Mouse (Mus musculus) left cerebral cortex, postnatal 10 days (tissue): Measurements from ENCODE around the gene Pcbp1. TPM values are rescaled to one million over a fixed set of nuclear protein-coding genes. Genes with fewer than 3 reads are reported as not detected.

Experiments used
- DNase-seq, 2 experiments: peaks; one replicate each; pipeline ENCODE4 v3.0.0; 2021 to 2022; ENCODE audit warnings: low spot score in 2 of 2, mixed read lengths in 1 of 2; ENCODE audit errors: extremely low spot score in 1 of 2
- intact Hi-C: fragments of 180-260 bp; cut with DNase I; formaldehyde crosslinking; loops from one replicate; pipeline ENCODE4 v1.15.1; 2025
- total RNA-seq, 2 experiments: library from RNA; stranded (reverse); gene quantifications; 2 replicates each; pipeline ENCODE4 v1.2.3; 2021

Gene Pcbp1
- total RNA-seq, 2 experiments from 2014 or later, result 175 to 177 TPM

DNA sequence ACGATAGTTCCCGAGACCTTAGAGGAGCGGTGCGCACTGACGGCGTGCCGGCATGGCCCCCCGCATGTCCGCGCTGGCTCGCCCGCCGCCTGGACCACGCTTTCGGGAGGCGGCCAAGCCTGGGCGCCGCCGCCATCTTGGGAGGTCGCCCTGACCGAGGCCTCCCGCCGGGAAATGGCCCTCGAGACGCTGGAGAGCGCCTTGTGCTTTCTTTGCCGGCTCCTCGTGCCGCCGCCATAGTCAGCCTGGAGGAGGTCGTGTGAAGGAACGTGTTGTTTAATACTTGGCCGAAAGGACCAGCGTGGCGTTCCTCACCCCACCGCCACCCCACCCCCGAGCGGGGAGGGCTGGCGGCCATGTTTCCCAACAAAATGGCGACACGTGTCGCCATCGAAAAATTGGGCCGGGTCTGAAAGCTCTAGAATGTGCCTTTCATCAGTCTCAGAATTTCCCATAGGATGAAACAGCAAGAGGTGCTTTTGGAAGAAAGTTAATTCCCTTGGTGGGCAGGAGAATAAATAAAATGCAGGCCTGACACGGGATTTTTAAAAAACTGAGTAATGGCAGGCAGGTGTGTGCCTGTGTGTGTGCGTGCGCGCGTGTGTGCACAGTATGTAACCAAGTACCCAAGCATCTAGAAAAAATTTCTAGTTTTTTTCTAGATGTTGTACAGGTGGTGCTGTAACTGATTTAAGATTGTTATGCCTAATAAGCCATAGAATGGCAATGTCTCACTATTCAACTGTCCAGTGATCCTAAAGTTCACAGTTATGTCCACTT lies 1.0 kb upstream of the Pcbp1 start:
- intact Hi-C loops, result loop anchor here (1.0 to 5.0 kb wide), 2 partner anchors 40 to 55 kb away; no protein-coding TSS in a partner anchor

DNA sequence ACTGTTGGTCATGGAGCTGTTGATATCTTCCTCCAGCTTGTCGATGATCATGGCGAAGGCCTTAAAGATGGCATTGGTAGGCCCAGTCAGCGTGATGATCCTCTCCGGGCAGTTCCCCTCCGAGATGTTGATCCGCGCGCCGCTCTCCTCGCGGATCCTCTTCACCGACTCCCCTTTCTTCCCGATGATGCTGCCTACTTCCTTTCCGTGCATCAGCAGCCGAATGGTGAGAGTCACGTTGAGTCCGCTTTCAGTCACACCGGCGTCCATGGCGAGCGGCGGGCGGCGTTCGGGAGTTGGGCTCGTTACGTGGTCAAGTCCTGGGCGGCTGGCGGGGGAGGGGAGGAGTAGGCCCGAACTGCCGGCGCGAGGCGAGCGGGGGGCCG lies 482 bp downstream of the Pcbp1 start:
- DNase-seq, result peak in 1 of 2 experiments; percentile 65

More for the DNA sequence above, 1.0 kb upstream of the Pcbp1 start:
- DNase-seq, result peak; percentile 62 to 89

GRCm38 (mm10) chr6:86524879-86525645 lies 1.1 kb downstream of the Pcbp1 start:
- DNase-seq, result peak in 1 of 2 experiments; percentile 69
- intact Hi-C loops, result loop anchor here (5.0 kb wide), 1 partner anchor 38 kb away; no protein-coding TSS in a partner anchor

More for the DNA sequence above, 482 bp downstream of the Pcbp1 start:
- intact Hi-C loops, result loop anchor here (1.0 to 5.0 kb wide), 2 partner anchors 38 to 53 kb away; no protein-coding TSS in a partner anchor

DNA sequence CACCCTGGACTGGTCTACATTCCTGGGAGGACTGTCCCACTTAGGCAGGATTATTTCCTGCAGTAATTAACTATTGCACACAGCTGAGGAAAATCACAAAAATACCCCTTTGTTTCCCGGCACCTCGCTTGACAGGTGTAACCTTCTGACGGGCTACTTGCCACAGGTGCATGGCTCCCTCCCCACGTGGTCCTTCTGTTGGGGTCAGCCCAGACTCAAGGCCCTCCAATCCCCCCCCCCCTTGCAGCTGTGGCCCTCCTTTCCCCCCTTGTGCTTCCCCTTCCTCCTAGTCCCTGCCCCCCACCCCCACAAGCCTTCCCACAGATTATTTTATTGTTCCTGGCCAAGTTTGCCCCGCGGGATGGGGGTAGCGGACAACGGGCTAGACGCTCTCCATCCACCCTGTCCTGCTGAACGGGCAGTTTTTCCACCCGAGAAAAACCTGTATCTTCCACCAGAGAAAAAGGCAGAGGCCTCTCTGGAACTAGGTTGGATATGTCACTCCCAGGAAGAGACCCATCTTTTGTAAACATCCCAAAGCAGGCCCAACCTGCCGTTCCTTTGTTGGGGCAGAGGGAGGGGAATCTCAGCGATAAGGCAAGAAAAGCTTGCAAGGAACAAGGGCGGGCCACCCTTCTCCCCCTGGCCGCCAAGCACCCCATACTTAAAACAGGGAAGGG lies 2.2 kb downstream of the Pcbp1 start:
- DNase-seq, result peak in 1 of 2 experiments; percentile 43
- intact Hi-C loops, result no loop called here

GRCm38 (mm10) chr6:86523242-86523754 lies 2.8 kb downstream of the Pcbp1 start:
- intact Hi-C loops, result no loop called here
- DNase-seq, result no peak

DNA sequence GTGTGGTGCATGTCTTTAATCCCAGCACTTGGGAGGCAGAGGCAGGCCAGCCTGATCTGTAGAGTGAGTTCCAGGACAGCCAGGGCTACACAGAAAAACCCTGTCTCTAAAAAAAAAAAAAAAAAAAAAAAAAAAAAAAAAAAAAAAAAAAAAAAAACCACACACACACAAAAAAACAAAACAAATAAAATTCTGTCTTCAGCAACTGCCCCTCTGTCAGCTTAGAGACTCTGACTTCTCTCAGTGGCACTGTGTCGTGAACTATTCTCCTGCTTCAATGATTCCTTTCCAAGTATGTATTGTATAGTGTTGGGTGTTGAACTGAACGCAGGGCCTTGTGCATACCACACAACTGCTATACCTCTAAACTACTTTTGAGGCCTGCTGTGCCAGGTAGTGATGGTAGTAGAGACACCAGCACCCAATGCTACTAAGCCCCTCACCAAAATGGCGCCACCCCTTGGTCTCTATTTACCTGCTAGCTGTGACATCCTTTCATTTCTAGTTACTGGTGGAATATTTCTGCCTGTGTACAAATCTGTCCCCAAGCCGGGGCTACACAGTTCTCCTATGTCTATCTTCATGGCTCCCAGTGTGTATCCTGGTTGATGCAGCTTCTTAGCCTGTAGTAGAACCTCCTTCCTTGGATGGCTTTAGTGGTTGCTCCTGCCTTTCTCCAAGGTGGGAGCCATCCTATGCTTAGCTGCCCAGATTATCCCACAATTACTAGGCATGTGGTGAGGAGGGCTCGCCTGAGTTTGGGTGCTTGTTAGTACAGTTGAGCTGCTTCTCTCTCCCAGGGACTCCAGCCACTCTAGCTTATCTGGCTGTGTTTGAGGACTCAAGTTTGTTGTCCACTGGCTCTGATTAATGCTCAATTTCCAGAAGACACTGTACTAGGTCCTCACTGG lies 3.9 kb downstream of the Pcbp1 start:
- DNase-seq, result no peak
- intact Hi-C loops, result no loop called here

DNA sequence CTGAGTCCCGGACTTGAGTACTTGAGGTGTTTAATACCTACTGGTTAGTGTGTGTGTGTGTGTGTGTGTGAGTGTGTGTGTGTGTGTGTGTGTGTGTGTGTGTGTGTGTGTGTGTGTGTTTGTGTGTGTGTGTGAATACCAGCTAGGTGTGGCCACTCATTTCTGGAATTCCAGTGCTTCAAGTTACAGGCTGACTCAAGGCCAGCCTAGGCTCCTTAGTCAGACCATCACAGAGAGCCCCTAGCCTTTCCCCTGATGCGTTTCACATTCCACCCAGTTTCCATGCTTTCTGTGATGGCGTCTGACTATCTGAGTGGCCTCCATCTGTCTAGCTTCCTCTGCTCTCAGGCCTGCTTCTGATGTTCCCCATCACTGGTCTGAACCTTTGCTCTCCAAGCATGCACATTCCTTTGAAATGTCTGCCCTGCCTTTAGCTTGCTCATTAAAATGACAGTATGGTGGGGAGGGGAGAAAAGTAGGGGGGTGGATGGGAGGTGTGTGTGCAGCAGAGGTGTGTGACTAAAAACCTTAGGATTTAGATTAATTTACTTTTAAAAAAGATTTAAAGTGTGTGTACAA lies 6.3 kb downstream of the Pcbp1 start:
- intact Hi-C loops, result no loop called here
- no peak for DNase-seq

DNA sequence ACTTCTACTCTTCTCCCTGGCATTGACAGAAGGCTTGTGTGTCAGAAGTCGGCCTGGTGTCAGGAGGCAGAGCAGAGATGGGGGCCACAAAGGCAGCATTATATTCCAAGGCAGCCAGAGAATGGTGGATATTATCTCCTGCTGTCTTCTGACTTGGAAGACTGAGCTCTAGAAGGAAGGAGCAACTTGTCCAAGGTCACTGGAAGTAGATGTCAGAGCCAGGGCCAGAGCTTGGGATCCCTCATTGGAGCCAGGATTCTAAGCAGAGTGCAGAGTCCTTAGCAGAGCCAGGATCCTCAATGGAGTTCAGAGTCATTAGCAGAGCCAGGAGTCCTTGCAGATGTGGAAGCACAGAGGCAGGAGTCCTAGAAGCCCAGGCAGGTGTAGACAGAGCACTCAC lies 10.1 kb downstream of the Pcbp1 start:
- no peak for DNase-seq
- intact Hi-C loops, result no loop called here

GRCm38 (mm10) chr6:86513296-86513695 lies 12.8 kb downstream of the Pcbp1 start:
- intact Hi-C loops, result no loop called here
- DNase-seq, result no peak

- no peak for DNase-seq
- intact Hi-C loops, result no loop called here
Measured at GRCm38 (mm10) chr6:86510979-86511378, 15.1 kb downstream of the Pcbp1 start.

DNA sequence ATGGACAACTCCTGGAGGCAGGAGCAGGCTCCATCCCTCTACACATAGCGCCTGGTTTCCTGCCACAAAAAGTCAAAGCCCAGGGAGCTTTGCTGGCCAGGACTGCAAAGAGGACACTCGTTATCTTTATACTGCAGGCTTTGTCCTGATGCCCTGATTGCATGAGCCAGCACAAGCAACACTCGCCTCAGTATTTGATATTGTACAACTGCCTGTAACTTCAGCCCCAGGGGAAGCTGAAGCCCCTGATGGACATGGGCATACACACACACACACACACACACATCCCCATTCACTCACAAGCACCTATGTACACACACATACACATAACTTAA lies 16.3 kb downstream of the Pcbp1 start:
- DNase-seq, result no peak
- intact Hi-C loops, result no loop called here

DNA sequence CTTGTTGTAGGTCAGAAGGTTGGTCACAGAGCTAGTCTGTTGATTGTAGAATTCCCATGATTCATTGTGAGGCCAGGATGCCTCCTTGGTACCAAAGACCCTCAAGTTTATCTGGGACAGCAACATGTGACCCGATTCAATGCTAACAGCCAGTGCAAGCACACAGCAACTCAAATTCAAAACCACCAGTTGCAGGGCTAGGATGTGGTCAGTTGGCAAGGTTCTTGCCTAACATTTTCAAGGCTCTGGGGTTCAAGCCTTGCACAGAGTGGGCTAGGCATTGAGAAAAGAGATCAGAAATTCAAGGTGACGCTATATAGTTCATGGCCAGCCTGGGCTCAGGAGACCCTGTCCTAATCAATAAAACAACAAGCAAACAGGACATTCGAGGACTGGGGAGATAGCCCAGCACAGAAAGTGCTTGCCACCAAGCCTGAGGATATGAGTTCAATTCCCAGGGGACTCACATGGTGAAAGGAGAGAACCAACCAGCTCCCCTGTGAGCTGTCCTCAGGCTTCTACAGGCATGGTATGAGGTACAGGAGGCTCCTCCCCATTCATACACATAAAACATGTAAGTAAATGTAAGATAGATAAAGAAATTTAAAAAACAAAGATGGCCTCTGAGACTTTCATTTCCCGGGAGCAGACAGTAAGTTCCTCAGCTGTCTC lies 16.8 kb downstream of the Pcbp1 start:
- no peak for DNase-seq
- intact Hi-C loops, result no loop called here

DNA sequence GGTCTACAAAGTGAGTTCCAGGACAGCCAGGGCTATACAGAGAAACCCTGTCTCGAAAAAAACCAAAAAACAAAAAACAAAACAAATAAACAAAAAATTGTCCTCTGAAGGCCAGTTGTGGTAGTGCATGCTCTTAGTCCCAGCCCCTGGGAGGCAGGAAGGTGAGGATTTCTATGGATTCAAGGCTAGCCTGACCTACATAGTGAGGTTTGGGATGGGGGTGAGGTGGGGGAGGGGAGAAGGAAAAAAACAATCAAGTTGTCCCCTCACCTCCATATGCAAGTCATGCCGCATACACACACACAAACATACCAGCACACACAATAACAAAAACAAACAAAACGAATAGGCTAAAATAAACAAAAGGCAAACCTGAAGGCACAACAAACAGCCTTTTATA lies 17.4 kb downstream of the Pcbp1 start:
- intact Hi-C loops, result no loop called here
- no peak for DNase-seq

DNA sequence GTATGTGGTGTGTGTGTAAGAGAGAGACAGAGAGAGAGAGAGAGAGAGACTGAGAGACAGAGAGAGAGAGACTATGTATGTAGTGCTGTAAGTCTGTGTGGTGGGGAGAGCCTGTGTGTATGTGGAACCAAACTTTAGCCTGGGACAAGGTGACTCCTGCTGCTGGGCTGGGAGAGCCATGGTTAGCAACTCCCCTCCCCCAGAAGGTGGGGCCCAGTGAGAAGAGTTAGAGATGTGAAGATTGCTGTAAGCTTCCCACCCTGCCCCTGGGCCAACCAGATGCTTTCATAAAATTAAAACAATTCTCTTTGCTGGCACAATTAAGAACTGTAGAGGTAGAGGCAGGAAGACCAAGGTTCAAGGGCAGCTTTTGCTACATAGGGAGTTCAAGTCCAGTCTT lies 19.0 kb downstream of the Pcbp1 start:
- intact Hi-C loops, result no loop called here
- no peak for DNase-seq

GRCm38 (mm10) chr6:86506309-86506708 lies 19.8 kb downstream of the Pcbp1 start:
- no peak for DNase-seq
- intact Hi-C loops, result no loop called here

DNA sequence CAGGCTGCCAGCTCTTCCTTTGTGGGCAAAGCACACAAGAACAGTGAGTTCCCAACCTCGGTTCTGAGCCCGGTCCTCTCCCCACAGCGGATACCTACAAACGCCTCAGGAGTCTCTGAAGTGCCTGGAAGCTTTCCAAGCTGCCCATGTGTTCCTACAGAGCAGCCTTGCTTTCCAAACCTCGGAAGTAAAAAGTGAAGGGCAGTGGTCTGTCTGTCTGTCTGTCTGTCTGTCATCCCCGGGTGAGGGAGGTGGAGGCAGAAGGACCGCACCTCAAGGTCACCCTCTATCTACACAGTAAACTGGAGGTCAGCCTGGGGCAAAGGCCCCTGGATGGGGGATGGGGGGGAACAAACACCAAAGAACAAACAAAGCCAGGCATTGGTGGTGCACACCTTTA lies 20.4 kb downstream of the Pcbp1 start:
- intact Hi-C loops, result no loop called here
- peak in 1 of 2 experiments; percentile 40 for DNase-seq

DNA sequence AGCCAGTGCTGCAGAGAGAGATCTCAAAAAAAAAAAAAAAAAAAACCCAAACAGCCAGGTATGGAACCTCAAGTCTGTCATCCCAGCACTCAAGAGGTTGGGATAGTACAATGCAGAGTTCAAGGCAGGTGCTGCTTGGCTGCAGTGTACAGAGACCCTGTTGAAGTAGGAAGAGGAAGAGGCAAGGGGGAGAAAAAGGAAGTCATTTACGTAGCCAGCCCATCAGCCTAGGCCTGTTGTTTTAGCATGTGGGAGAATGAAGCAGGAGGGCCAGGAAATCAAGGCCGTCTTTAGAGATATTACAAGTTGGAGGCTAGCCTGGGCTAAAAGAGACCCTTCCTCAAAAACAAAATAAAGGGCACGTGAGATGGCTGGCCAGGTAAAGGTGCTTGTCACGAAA lies 22.6 kb downstream of the Pcbp1 start:
- DNase-seq, result no peak
- intact Hi-C loops, result no loop called here
